Mouse (Mus musculus) cortical plate, adult 2 months (tissue): ENCODE results near the gene Kdelr2.

ENCODE experiments used
- CTCF ChIP-seq: fragments of 200-500 bp; IDR thresholded peaks from 2 replicates; pipeline ENCODE4 v1.5.1; 2011; ENCODE audit warnings: mild to moderate bottlenecking, control low read depth, low read length; ENCODE audit not compliant: insufficient read depth; ENCODE audit errors: extremely low read depth
- POLR2A ChIP-seq: fragments of 200-500 bp; IDR thresholded peaks from 2 replicates; pipeline ENCODE4 v1.6.1; 2011; ENCODE audit warnings: mild to moderate bottlenecking, low read length, control low read depth; ENCODE audit not compliant: insufficient read depth; ENCODE audit errors: extremely low read depth

GRCm38 (mm10) chr5:143372818-143373217 lies 30.8 kb upstream of the Kdelr2 start:
- TF ChIP-seq CTCF (peak; percentile 41), POLR2A (no peak)
